Mouse (Mus musculus) T-helper 17 cell (primary cell): ENCODE measurements around the gene Aqp12.
"Not testable (repeated sequence)": the region's sequence is repeated elsewhere in the genome, so short reads cannot be mapped to it uniquely, and the experiment has no call there.

Experiments
- in situ Hi-C, 2 experiments: fragments of 300-600 bp; cut with MboI, MseI; formaldehyde crosslinking; loops; 1 replicate in 1 of 2; 2 replicates in 1 of 2; pipeline ENCODE4 v1.15.1; 2025; ENCODE audit warnings: high pct_unique_total_duplicates in 2 of 2

The Aqp12 gene

GRCm38 (mm10) chr1:93006061-93006460 is at the start of gene Aqp12:
Gene Aqp12, plus strand, starts transcription at chr1:93006334.
- in situ Hi-C loops = loop anchor here in 1 of 2 experiments (25.0 kb wide), 1 partner anchor 1144 kb away; no protein-coding TSS in a partner anchor

DNA sequence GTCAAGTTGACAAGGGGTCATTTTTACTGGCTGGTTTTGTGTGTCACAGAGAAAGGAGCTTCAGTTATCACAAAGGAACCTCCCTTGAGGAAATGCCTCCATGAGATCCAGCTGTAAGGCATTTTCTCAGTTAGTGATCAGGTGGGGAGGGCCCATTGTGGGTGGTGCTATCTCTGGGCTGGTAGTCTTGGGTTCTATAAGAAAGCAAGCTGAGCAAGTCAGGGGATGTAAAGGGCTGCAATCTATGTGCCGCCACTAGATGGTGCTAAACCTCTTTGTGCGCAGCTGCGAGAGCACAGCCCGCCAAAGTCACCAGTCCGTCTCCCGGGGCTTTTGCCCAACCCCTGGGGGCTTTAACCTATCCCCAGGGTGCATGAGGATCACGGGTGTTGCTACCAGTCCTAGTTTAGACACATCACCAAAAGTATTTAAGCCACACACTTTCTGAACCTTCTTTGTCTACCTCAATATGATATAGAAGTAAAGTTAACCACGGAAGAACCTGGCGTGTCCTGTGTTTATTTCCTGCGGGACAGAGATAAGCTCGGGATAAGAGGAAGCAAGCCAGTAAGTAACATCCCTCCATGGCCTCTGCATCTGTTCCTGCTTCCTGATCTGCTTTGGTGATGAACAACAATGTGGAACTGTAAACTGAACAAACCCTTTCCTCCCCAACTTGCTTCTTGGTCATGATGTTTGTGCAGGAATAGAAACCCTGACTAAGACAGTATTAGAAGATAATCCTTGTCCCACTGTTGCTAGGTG is 49.4 kb upstream of the Aqp12 start:
- in situ Hi-C loops = not testable (repeated sequence)

GRCm38 (mm10) chr1:92958999-92959398 is 47.1 kb upstream of the Aqp12 start:
- in situ Hi-C loops = no loop called here

- in situ Hi-C loops = not testable (repeated sequence)
Measured at GRCm38 (mm10) chr1:92970791-92971190, 35.3 kb upstream of the Aqp12 start.

DNA sequence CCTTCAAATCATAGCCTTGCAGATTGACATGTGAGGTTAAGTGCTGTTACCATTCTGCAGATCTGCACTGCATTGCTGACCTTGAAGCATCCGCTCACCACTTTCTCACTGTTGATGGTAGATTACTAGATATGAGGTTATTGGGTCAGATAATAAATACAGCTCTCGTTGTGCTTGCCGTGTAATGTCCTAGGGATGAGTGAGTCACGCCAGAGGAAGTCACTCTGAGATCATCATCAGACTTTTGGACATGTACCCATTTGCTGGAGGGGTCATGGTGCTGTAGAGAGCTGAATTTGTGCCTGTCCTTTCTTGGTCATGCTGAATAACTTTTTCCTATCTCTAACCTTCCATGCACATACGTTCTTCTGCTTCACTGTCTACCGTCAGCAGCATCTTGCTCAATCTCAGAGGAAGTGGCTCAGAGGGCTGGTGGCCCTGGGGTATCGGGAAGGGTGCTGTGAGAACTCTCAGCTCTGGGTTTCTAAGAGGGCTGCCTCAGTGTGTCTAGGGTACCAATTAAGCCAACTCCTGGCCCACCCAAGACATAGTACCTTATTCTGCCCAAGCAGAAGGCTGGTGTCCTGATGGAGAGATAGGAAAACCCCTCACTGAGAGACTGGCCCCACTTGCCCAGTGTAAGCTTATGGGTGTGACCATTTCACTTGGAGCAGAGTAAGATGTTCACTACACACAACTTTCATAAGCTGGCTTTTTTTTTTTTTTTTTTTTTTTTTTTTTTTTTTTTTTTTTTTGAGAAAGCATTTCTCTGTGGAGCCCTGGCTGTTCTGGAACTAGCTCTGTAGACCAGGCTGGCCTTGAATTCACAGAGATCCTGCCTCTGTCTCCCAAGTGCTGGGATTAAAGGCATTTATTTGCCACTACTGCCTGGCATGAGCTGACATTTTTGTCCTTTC is 34.0 kb upstream of the Aqp12 start:
- in situ Hi-C loops = no loop called here

GRCm38 (mm10) chr1:92972854-92973253 is 33.3 kb upstream of the Aqp12 start:
- in situ Hi-C loops = no loop called here

GRCm38 (mm10) chr1:92976141-92976566 is 30.0 kb upstream of the Aqp12 start:
- in situ Hi-C loops = no loop called here

GRCm38 (mm10) chr1:92978645-92979044 is 27.5 kb upstream of the Aqp12 start:
- in situ Hi-C loops = no loop called here

DNA sequence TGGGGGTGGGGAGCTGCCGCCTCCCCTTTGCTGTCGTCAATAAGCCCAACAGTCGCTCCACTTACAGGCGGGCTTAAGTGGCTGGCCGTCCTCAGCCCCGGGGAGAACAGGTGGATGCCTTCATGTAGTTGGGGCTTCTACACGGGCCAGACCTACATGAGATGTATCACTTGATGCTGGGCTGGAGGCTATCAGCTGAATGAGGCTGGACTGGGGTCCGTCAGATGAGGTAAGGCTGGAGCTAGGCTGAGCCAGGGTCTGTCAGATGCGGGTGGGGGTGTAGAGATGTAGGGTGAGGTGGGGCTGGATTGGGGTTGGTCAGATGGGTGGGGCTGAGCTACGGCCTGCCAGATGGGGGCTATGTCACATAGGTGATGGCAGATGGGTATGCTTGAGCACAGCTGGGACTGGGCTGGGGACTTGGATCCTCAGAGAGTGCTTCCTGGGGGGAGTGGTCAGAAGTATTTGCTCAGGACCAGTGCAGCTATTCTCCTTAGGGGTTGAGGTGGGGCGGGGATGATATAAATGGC is 27.0 kb upstream of the Aqp12 start:
- in situ Hi-C loops = no loop called here

- in situ Hi-C loops = no loop called here
Measured at GRCm38 (mm10) chr1:92981056-92981845, 24.9 kb upstream of the Aqp12 start.

DNA sequence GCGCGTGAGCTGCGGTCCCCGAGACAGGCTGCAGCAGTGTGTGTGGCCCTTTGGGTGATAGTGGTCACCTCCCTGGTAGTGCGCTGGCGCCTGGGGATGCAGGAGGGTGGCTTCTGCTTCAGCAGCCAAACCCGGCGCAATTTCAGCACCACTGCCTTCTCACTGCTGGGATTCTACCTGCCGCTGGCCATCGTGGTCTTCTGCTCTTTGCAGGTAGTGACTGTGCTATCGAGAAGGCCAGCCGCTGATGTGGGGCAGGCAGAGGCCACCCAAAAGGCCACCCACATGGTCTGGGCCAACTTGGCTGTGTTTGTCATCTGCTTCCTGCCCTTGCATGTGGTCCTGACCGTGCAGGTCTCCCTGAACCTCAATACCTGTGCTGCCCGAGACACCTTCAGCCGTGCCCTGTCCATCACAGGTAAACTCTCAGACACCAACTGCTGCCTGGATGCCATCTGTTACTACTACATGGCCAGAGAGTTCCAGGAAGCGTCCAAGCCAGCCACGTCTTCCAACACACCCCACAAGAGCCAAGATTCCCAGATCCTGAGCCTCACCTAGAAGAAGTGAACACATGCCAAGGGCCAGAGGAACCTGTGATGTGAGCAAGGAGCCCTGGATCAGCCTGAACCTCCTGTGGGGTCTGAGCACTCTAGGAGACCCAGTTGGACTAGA is 23.1 kb upstream of the Aqp12 start:
- in situ Hi-C loops = no loop called here

GRCm38 (mm10) chr1:92984999-92985398 is 21.1 kb upstream of the Aqp12 start:
- in situ Hi-C loops = no loop called here

GRCm38 (mm10) chr1:92988894-92989293 is 17.2 kb upstream of the Aqp12 start:
- in situ Hi-C loops = no loop called here

- in situ Hi-C loops = no loop called here
Measured at GRCm38 (mm10) chr1:92989891-92990290, 16.2 kb upstream of the Aqp12 start.

DNA sequence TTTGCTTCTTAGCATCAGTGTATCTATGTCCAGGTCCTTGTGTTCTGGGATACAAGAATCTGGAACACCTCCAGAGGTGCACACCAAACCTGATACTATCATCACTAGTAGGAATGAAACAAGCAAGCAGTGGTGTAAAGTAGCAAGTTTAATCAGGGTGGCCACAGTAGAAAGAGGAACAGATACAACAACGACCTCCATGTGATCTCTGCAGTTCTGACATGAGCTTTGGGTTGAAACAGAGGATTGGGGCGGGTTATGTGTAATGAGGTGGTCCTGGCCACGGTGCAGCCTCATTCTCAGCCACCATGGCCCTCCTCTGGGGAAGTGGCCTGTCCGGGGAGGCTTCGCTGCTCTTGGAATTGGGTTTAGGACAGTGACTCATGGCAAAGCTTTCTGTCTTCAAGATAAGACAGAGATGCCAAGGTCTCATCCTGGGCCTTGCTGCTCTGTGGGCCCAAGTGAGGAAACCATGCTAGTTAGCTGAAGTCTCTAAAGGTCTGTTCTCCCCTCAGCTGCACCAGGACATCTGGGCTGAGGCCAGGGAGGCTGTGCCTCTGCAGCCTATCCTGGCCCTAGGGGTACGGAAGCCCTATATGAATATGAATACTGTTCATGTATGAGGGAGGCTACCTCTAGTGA is 13.8 kb upstream of the Aqp12 start:
- in situ Hi-C loops = no loop called here

DNA sequence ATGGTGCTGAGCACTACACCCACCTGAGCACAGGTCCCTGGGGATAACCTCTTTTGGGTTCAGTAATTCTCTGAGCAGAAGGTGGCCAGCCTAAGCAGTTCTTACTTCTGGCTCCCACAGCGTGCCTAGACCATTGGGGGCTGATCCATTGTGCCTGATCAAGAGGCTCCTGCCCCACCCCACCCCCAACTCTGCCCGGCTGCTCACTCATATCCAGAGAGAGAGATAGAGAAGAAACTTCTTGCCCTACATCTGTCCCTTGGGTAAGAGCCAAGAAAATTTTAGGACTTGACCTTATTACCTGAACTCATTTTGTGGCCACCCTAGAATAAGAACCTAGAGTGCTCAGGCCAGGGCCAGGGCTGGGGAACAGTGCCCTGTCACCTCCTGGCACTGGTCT is 13.3 kb upstream of the Aqp12 start:
- in situ Hi-C loops = no loop called here

DNA sequence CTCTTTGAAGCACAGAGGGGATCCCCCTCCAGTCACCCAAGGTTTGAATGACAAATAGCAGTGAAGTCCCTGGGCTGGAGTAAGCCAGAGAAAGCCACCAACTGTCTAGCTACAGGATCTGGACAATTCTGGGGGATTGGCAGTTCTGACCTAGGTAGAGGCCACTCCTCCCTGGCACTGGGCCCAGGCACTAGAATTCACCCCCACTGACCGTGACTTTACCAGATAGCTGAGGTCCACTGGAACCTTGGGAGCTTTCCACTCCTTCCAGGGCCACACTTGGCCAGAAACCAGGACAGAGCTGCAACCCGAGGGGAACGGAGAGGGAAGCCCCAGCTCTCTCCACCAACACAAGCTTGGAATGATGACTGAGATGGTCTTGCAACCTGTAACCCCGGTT is 3.1 kb downstream of the Aqp12 start:
- in situ Hi-C loops = loop anchor here in 1 of 2 experiments (25.0 kb wide), 1 partner anchor 1147 kb away; no protein-coding TSS in a partner anchor

DNA sequence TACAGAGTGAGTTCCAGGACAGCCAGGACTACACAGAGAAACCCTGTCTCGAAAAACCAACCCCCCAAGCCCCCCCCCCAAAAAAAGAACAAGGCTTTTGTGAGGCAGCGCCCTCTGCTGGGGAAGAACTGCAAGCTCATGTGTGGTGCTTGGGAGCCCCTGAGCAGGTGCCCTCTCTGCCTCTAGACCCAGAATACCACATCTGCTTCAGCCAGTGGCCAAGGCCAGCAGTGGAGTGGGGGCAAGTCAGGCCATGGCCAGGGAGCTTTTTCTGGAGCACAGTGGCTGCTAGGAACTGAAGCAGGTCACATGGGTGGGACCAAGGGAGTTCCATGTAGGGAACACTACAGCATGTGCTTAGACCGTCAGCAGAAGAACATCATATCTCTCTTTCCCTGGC is 4.6 kb downstream of the Aqp12 start:
- in situ Hi-C loops = loop anchor here in 1 of 2 experiments (25.0 kb wide), 1 partner anchor 1148 kb away; no protein-coding TSS in a partner anchor

DNA sequence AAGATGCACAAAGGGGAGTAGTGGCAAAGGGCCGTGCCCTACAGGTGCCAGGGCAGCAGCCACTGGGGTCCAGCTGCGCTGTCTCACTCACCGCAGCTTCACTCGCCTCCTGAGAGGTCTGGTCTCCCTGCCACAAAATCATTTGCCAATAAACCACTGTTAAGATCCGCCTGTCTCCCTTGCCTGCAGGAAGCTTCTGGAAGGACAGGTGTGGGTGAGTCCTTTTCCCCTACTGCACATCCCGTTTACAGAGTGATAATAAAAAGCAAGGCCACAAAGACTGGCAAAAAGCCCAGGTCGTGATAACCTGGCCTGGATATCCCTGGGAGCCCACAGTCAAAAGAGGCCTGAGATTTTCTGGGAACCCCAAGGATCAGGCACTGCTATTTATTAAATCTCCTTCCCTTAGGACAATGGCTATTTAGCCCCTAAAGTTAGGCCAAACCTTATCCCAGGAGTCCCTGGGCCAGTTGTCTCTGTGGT is 6.0 kb downstream of the Aqp12 start:
- in situ Hi-C loops = loop anchor here in 1 of 2 experiments (25.0 kb wide), 1 partner anchor 1150 kb away; no protein-coding TSS in a partner anchor

GRCm38 (mm10) chr1:93013367-93013766 is 7.2 kb downstream of the Aqp12 start:
- in situ Hi-C loops = loop anchor here in 1 of 2 experiments (25.0 kb wide), 1 partner anchor 1151 kb away; no protein-coding TSS in a partner anchor
